Mouse (Mus musculus): ENCODE measurements around the gene Ip6k1.

The Ip6k1 gene

GRCm38 (mm10) chr9:108035331-108036156, 33.2 kb downstream of the Ip6k1 start:
- no peak for DNase-seq

GRCm38 (mm10) chr9:108044751-108045492, 42.6 kb downstream of the Ip6k1 start:
- no peak for DNase-seq

GRCm38 (mm10) chr9:108046582-108046981, 44.3 kb downstream of the Ip6k1 start:
- no peak for DNase-seq

GRCm38 (mm10) chr9:108047601-108048565, 45.6 kb downstream of the Ip6k1 start:
- no peak for DNase-seq

- DNase-seq = no peak
Measured at GRCm38 (mm10) chr9:108048566-108048955, 46.3 kb downstream of the Ip6k1 start.

GRCm38 (mm10) chr9:108049016-108049455, 46.7 kb downstream of the Ip6k1 start, which contains the start of gene Gmppb:
TSS of gene Gmppb (plus strand) at chr9:108049242.
- peak; percentile 97 to 98 for DNase-seq

- no peak for DNase-seq
Measured at GRCm38 (mm10) chr9:108049561-108050251, 47.4 kb downstream of the Ip6k1 start.

GRCm38 (mm10) chr9:108051184-108051930, 49.1 kb downstream of the Ip6k1 start:
- no peak for DNase-seq

- DNase-seq = no peak
Measured at GRCm38 (mm10) chr9:108051931-108052220, 49.6 kb downstream of the Ip6k1 start.

GRCm38 (mm10) chr9:108052411-108052810, 50.1 kb downstream of the Ip6k1 start:
- no peak for DNase-seq

- DNase-seq = peak; percentile 96
Measured at GRCm38 (mm10) chr9:108052885-108053664, 50.8 kb downstream of the Ip6k1 start, which contains the start of gene Amigo3. TSS of gene Amigo3 (plus strand) at chr9:108053159.

- DNase-seq = no peak
Measured at GRCm38 (mm10) chr9:108053665-108054225, 51.4 kb downstream of the Ip6k1 start.

- no peak for DNase-seq
Measured at GRCm38 (mm10) chr9:108054331-108055040, 52.2 kb downstream of the Ip6k1 start.

- DNase-seq = no peak
Measured at GRCm38 (mm10) chr9:108055061-108055460, 52.8 kb downstream of the Ip6k1 start.

GRCm38 (mm10) chr9:108055661-108056237, 53.4 kb downstream of the Ip6k1 start:
- peak in 1 of 2 experiments; percentile 2 for DNase-seq

GRCm38 (mm10) chr9:108056361-108057261, 54.3 kb downstream of the Ip6k1 start:
- DNase-seq = peak; percentile 5 to 9

- peak; percentile 5 to 11 for DNase-seq
Measured at GRCm38 (mm10) chr9:108057262-108057562, 54.9 kb downstream of the Ip6k1 start.

GRCm38 (mm10) chr9:108058291-108058690, 56.0 kb downstream of the Ip6k1 start:
- DNase-seq = peak; percentile 7 to 8
